Mouse (Mus musculus): Measurements from ENCODE around the gene Il1rl2. TPM values are rescaled to one million over a fixed set of nuclear protein-coding genes. Genes with fewer than 3 reads are reported as not detected.

Il1rl2 gene
- polyA plus RNA-seq, 1 experiment from 2014 or later = 6.8 TPM

GRCm38 (mm10) chr1:40352158-40352903 lies 27.9 kb downstream of the Il1rl2 start:
- WGBS = 77% methylated on average over 4 of the region's 4 CpGs
- Histone ChIP-seq H3K4me3 (ENCODE audit: low read depth, low read length) (no peak overlapping the region), H3K27ac (replicated peaks) (no peak overlapping the region), H3K4me2 (replicated peaks; ENCODE audit: low read depth) (no peak overlapping the region), H3K27me3 (ENCODE audit: control insufficient read depth, insufficient read depth, low read length) (no peaks in the 10 kb centered on the region), H3K9ac (ENCODE audit: low read length) (no peak overlapping the region), H3K4me1 (replicated peaks; ENCODE audit: control insufficient read depth, insufficient read depth) (no peaks in the 10 kb centered on the region), H3K36me3 (ENCODE audit: control insufficient read depth, insufficient read depth, low read length) (no peaks in the 10 kb centered on the region), H3K9me3 (ENCODE audit: control insufficient read depth, low read length) (no peaks in the 10 kb centered on the region)
- TF ChIP-seq EP300 (optimal IDR thresholded peaks at IDR 0.05) (no peak), CTCF (IDR thresholded peaks at IDR 0.05; ENCODE audit: low read depth) (no peak)
- no peak for DNase-seq (ENCODE audit: low spot score)
- no peak for ATAC-seq (ENCODE audit: low FRiP score, low TSS enrichment)

- Histone ChIP-seq H3K4me3 (ENCODE audit: low read depth, low read length) (no peak overlapping the region), H3K4me1 (replicated peaks; ENCODE audit: control insufficient read depth, insufficient read depth) (no peaks in the 10 kb centered on the region), H3K4me2 (replicated peaks; ENCODE audit: low read depth) (no peak overlapping the region), H3K9ac (ENCODE audit: low read length) (no peak overlapping the region), H3K27me3 (ENCODE audit: control insufficient read depth, insufficient read depth, low read length) (no peaks in the 10 kb centered on the region), H3K36me3 (ENCODE audit: control insufficient read depth, insufficient read depth, low read length) (no peaks in the 10 kb centered on the region), H3K27ac (replicated peaks) (no peak overlapping the region), H3K9me3 (ENCODE audit: control insufficient read depth, low read length) (no peaks in the 10 kb centered on the region)
- TF ChIP-seq CTCF (IDR thresholded peaks at IDR 0.05; ENCODE audit: low read depth) (no peak), EP300 (optimal IDR thresholded peaks at IDR 0.05) (no peak)
- WGBS = 79% methylated on average over 2 of the region's 2 CpGs
- no peak for ATAC-seq (ENCODE audit: low FRiP score, low TSS enrichment)
- no peak for DNase-seq (ENCODE audit: low spot score)
Measured at GRCm38 (mm10) chr1:40352904-40353286, 28.5 kb downstream of the Il1rl2 start.

GRCm38 (mm10) chr1:40354665-40355064 lies 30.3 kb downstream of the Il1rl2 start:
- Histone ChIP-seq H3K36me3 (ENCODE audit: control insufficient read depth, insufficient read depth, low read length) (no peaks in the 10 kb centered on the region), H3K9ac (ENCODE audit: low read length) (no peak overlapping the region), H3K27ac (replicated peaks) (no peak overlapping the region), H3K4me2 (replicated peaks; ENCODE audit: low read depth) (no peak overlapping the region), H3K4me3 (ENCODE audit: low read depth, low read length) (no peak overlapping the region), H3K9me3 (ENCODE audit: control insufficient read depth, low read length) (no peaks in the 10 kb centered on the region), H3K27me3 (ENCODE audit: control insufficient read depth, insufficient read depth, low read length) (no peaks in the 10 kb centered on the region), H3K4me1 (replicated peaks; ENCODE audit: control insufficient read depth, insufficient read depth) (no peaks in the 10 kb centered on the region)
- 87% methylated on average over 3 of the region's 3 CpGs for WGBS
- ATAC-seq (ENCODE audit: low FRiP score, low TSS enrichment) (no peak), DNase-seq (ENCODE audit: low spot score) (no peak)
- TF ChIP-seq CTCF (IDR thresholded peaks at IDR 0.05; ENCODE audit: low read depth) (no peak), EP300 (optimal IDR thresholded peaks at IDR 0.05) (no peak)

- Histone ChIP-seq H3K27ac (replicated peaks) (no peak overlapping the region), H3K4me1 (replicated peaks; ENCODE audit: control insufficient read depth, insufficient read depth) (no peaks in the 10 kb centered on the region), H3K36me3 (ENCODE audit: control insufficient read depth, insufficient read depth, low read length) (no peaks in the 10 kb centered on the region), H3K4me2 (replicated peaks; ENCODE audit: low read depth) (no peak overlapping the region), H3K9ac (ENCODE audit: low read length) (no peak overlapping the region), H3K4me3 (ENCODE audit: low read depth, low read length) (no peak overlapping the region), H3K9me3 (ENCODE audit: control insufficient read depth, low read length) (no peaks in the 10 kb centered on the region), H3K27me3 (ENCODE audit: control insufficient read depth, insufficient read depth, low read length) (no peaks in the 10 kb centered on the region)
- 79% methylated on average over 4 of the region's 4 CpGs for WGBS
- ATAC-seq (ENCODE audit: low FRiP score, low TSS enrichment) (no peak), DNase-seq (ENCODE audit: low spot score) (no peak)
- no peak for TF ChIP-seq EP300 (optimal IDR thresholded peaks at IDR 0.05)
- no peak for TF ChIP-seq CTCF (IDR thresholded peaks at IDR 0.05; ENCODE audit: low read depth)
Measured at GRCm38 (mm10) chr1:40355431-40355843, 31.0 kb downstream of the Il1rl2 start.

GRCm38 (mm10) chr1:40355904-40356521 lies 31.6 kb downstream of the Il1rl2 start:
- H3K4me3 ChIP-seq (ENCODE audit: low read depth, low read length) = no peak overlapping the region
- H3K9ac ChIP-seq (ENCODE audit: low read length) = no peak overlapping the region
- H3K27ac ChIP-seq (replicated peaks) = no peak overlapping the region
- no peaks in the 10 kb centered on the region for H3K36me3 ChIP-seq (ENCODE audit: control insufficient read depth, insufficient read depth, low read length)
- DNase-seq (ENCODE audit: low spot score) (no peak), ATAC-seq (ENCODE audit: low FRiP score, low TSS enrichment) (no peak)
- H3K4me1 ChIP-seq (replicated peaks; ENCODE audit: control insufficient read depth, insufficient read depth) = no peaks in the 10 kb centered on the region
- TF ChIP-seq CTCF (IDR thresholded peaks at IDR 0.05; ENCODE audit: low read depth) (no peak), EP300 (optimal IDR thresholded peaks at IDR 0.05) (no peak)
- no peak overlapping the region for H3K4me2 ChIP-seq (replicated peaks; ENCODE audit: low read depth)
- WGBS = 63% methylated on average over 10 of the region's 10 CpGs
- H3K27me3 ChIP-seq (ENCODE audit: control insufficient read depth, insufficient read depth, low read length) = no peaks in the 10 kb centered on the region
- no peaks in the 10 kb centered on the region for H3K9me3 ChIP-seq (ENCODE audit: control insufficient read depth, low read length)

- TF ChIP-seq EP300 (optimal IDR thresholded peaks at IDR 0.05) (no peak), CTCF (IDR thresholded peaks at IDR 0.05; ENCODE audit: low read depth) (no peak)
- ATAC-seq (ENCODE audit: low FRiP score, low TSS enrichment) = no peak
- no peaks in the 10 kb centered on the region for H3K36me3 ChIP-seq (ENCODE audit: control insufficient read depth, insufficient read depth, low read length)
- H3K4me1 ChIP-seq (replicated peaks; ENCODE audit: control insufficient read depth, insufficient read depth) = no peaks in the 10 kb centered on the region
- no peak for DNase-seq (ENCODE audit: low spot score)
- H3K4me3 ChIP-seq (ENCODE audit: low read depth, low read length) = no peak overlapping the region
- no peak overlapping the region for H3K4me2 ChIP-seq (replicated peaks; ENCODE audit: low read depth)
- H3K9me3 ChIP-seq (ENCODE audit: control insufficient read depth, low read length) = no peaks in the 10 kb centered on the region
- 53% methylated on average over 2 of the region's 2 CpGs for WGBS
- H3K27ac ChIP-seq (replicated peaks) = no peak overlapping the region; the same call in 1 of the 2 replicates
- no peak overlapping the region for H3K9ac ChIP-seq (ENCODE audit: low read length)
- H3K27me3 ChIP-seq (ENCODE audit: control insufficient read depth, insufficient read depth, low read length) = no peaks in the 10 kb centered on the region
Measured at GRCm38 (mm10) chr1:40357921-40358320, 33.5 kb downstream of the Il1rl2 start.
